Mouse (Mus musculus): ENCODE measurements around the gene 4930407I10Rik.
A peak's percentile ranks its signal among the peaks of the same experiment; 100 is the strongest.

The 4930407I10Rik gene

DNA sequence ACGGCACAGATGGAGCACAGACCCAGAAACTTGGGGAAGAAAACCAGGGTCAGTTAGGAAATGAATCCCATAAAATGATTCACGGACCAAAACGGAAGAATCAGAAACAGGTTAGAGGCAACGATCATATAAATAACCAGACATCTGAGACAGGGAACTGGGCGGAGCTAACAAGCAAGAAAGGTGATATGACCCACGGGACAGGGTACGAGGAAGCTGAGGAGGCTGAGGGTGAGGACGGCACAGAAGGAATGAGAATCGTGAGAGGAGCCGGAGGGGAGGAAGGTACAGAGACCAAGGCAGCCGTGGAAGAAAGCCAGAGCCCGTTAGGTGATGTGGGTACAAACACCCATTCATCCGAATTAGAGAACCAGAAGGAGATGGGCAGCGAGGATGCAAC lies 5.0 kb downstream of the 4930407I10Rik start:
- no peak for DNase-seq

DNA sequence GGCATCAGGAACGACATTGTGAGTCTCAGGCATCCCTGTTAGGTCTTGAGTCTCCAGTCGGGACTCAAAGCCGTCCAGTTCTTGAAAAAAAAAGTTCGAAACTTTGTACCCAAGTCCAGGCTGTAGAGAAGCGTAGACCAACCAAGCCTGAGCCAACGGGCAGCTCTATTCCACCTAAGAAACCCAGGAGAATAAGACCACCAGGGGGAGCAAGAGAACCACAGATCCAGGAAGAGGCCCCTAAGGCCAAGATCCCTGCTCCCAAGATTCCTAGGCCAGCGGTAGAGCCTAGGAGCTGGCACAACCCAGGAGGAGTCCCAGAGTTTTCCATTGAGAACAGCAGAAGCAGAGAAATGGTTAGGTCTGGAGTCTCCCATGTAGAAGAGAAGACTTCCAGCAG lies 6.6 kb downstream of the 4930407I10Rik start:
- DNase-seq = peak; percentile 62

- DNase-seq = no peak
Measured at GRCm38 (mm10) chr15:82069898-82070297, 10.9 kb downstream of the 4930407I10Rik start, which contains the start of gene Mei1. TSS of gene Mei1 (plus strand) at chr15:82069996.

DNA sequence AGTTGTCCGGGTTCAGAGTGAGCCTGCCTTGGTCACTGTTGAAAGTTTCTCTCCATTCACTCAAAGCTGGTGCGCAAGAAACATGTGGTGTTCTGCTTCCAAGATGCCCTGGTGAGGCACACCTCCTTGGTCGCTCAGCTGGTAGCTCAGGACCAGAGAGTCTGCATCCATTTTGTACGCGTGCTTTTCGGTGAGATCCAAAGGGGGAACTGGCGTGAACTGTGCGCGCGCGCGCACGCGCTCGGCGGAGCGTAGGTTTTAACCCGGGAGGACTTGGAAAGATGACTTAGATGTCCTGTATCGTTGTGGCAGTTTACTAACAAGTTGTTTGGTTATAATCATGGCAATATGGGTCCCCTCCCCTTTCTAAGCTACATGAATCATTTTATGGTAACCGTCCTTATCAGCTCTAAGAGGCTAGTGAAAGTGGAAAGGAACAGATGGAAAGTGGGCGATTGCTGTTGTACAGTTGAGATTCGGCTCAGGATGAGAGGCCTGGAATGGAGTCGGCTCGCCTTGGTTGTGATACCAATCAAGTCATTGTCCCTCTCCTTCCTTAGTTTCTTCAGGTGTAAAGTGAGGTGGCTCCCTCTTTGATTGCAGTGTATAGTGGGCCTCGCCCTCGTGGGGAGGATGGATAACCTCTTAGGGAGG lies 13.0 kb downstream of the 4930407I10Rik start:
- DNase-seq = no peak

DNA sequence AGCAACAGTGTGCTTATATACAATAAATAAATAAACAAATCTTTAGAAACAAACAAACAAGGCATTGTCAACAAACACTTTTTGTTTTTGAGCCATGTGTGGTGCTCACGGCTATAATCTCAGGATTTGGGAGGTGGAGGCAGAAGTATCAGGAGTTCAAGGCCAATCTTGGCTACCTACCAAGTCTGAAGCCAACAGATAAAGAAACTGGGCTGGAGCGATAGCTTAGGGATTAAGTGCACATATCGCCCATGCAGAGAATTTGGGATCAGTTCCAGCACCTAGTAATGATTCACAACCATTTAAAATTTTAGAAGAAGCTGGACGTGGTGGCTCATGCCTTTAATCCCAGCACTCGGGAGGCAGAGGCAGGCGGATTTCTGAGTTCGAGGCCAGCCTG lies 14.5 kb downstream of the 4930407I10Rik start:
- DNase-seq = no peak

- DNase-seq = no peak
Measured at GRCm38 (mm10) chr15:82079883-82080282, 20.9 kb downstream of the 4930407I10Rik start.

DNA sequence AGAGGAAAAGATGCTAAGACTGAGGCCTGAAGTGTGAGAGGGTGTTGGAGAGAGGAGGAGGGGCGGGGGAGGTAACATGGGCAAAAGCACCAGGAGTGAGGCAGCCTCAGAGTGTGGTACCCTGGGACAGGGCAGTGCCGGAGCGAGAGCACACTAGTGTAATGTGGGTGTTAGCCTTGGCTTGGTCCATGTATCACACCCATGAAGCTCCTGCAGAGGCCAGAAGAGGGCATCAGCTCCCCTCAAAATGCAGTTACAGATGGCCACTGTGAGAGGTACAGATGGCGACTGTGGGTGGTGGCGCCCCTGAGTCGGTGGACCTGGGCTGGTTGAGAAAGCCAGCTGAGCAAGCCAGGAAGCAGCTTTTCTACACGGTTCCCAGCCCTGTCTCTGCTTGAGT lies 22.2 kb downstream of the 4930407I10Rik start:
- peak; percentile 13 for DNase-seq

GRCm38 (mm10) chr15:82085606-82086005 lies 26.7 kb downstream of the 4930407I10Rik start:
- no peak for DNase-seq

- DNase-seq = no peak
Measured at GRCm38 (mm10) chr15:82086131-82086530, 27.2 kb downstream of the 4930407I10Rik start.

DNA sequence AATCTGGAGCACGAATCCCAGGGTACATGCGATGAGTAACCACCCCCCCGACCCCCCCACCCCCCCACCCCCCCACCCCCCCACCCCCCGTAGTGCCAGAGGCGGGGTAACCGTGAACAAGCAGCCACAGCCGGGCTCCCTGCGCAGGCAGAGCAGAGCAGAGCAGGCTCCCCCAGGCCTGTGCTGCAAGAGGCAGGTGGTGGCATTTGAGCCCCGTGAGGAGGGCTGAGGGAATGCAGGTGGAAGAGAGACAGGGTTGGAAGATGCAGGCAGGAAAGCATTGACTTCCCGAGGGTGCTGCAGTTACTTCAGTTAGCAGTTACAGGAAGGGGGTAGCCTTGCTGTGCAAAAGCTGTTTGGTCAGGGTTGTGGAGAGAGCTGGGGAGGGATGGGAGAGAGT lies 28.3 kb downstream of the 4930407I10Rik start:
- DNase-seq = no peak

- DNase-seq = no peak
Measured at GRCm38 (mm10) chr15:82091061-82091460, 32.1 kb downstream of the 4930407I10Rik start.

DNA sequence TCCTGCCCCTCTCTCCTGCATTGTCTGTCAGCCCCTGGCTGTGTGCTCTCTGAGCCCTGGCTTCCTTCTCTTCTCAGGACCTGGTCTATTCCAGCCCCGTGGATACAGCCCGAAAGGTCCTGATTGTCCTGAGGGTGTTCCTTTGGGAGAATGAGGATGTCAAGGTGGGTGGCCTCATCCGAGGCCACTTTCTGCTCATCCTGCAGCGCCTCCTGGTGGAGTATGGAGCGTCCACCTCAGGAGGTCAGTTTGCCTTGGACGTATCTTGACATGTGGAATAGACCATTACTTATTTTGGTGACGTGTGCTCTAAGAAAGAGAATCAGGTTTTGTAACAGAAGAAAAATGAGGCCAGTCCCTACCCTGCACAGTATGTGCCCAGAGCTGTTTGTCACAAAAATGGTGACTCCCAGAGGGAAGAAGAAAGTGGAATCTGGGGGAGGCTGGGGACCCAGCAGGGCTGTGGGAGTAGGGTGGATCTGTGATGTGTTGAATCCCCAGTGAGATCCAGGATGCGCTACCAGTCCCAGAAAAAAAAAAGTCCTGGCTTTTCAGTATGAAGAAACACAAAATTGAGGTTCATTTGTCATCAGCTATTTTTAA lies 48.1 kb downstream of the 4930407I10Rik start:
- DNase-seq = peak; percentile 41
